Mouse (Mus musculus): ENCODE data around the gene Pdcd1lg2.

The Pdcd1lg2 gene

GRCm38 (mm10) chr19:29374947-29375346 lies 35.8 kb upstream of the Pdcd1lg2 start:
- in situ Hi-C loops (cut with MboI; ENCODE audit: unreplicated experiment in 2 of 2), result loop anchor here in 1 of 2 experiments (25.0 kb wide), 1 partner anchor 437 kb away; the partner anchor contains the start of genes 9930021J03Rik and Ranbp6

DNA sequence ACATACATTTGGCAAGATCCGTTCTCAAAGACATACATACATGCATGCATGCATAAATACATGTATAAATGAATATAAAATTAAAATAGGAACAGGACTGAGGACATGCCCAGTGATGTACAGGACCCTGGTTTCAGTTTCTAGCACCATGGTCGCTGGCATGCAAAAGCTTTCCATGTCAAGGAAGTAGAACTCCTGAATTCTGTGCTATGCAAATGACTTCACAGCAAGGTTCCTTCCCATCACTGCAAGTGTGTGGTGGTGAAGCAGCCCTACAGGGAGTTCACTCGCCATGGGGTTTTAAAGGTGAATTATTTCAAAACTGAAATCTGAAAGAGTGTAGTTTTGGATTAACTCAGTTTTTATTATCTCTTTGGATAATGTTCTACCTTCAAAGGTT lies 34.3 kb upstream of the Pdcd1lg2 start:
- in situ Hi-C loops (cut with MboI; ENCODE audit: unreplicated experiment in 2 of 2), result no loop called here

- in situ Hi-C loops (cut with MboI; ENCODE audit: unreplicated experiment in 2 of 2), result no loop called here
These were observed 30.7 kb upstream of the Pdcd1lg2 start for GRCm38 (mm10) chr19:29379839-29380603.

DNA sequence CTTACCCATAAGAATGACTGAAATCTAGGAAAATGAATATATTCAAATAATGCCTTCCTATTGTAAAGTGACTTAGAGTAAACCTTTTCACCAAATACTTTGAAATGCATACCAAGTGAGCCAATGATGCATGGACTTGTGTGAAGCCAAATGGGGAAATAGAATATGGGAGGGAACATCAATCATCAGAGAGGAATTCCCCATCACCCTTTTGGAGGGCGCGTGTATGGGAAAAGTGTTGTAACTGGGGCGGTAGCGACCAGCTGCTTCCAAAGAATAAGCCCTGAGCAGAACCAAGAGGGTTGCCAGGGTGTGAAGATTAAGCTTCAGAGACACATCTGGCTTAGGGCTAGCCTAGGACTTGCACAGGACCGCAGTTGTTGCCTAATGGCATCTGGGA lies 27.4 kb upstream of the Pdcd1lg2 start:
- in situ Hi-C loops (cut with MboI; ENCODE audit: unreplicated experiment in 2 of 2), result no loop called here

DNA sequence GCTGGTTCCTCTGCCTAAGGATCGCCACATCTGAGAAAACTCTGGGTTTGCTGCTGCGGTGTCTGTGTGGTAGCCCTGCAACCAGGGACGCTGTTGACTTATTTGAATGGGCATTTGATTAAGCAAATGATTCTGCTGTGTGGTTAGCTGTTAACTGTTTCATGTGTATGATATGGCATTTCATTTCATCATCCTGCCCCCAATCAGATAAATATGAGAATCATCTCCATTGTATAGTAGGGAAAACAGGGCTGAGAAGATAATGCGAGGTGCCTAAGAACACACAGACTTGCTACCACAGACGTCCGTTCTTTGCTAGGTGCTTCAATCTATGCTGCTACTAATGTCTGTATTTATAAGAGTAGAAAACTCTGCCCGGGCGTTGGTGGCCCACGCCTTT lies 26.3 kb upstream of the Pdcd1lg2 start:
- in situ Hi-C loops (cut with MboI; ENCODE audit: unreplicated experiment in 2 of 2), result no loop called here

DNA sequence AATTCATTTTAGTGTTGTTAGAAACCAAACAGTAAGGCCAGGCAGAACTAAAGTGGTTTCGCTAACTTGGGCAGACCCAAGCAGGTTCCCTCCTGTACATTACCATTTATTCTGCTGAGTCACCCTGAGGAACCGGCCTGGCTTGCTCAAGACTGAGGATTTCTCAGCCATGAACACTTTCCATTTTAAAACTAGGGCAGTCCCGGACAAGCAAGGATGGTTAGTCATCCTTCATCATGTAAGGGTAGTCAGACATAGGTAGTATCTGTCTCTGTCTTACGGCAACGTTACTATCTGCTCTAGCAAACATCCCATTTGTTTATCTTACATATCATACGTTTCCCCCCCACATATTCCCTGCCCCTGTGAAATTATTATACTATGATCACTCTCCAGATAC lies 25.7 kb upstream of the Pdcd1lg2 start:
- in situ Hi-C loops (cut with MboI; ENCODE audit: unreplicated experiment in 2 of 2), result no loop called here

- in situ Hi-C loops (cut with MboI; ENCODE audit: unreplicated experiment in 2 of 2), result no loop called here
These were observed 24.9 kb upstream of the Pdcd1lg2 start for GRCm38 (mm10) chr19:29385822-29386221.

- in situ Hi-C loops (cut with MboI; ENCODE audit: unreplicated experiment in 2 of 2), result no loop called here
These were observed 21.9 kb upstream of the Pdcd1lg2 start for GRCm38 (mm10) chr19:29388818-29389217.

DNA sequence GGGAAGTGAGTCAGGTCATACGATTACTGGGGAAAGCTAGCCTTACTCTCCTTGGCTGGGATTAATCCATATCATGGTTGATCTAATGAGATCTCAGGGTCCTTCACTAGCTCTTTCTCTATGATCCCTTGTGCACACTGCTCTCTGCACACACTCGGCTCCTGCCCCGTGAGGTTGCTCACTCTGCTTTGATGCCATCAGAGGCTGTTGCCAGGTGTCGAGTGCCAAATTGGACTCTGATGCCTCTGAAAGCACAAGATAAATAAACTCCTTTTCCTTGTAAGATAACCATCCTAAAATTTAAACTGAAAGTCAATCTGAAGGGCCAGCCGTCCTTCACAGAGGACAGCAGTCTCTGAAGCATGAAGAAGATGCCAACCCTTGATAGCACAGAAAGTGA lies 20.2 kb upstream of the Pdcd1lg2 start:
- in situ Hi-C loops (cut with MboI; ENCODE audit: unreplicated experiment in 2 of 2), result no loop called here

DNA sequence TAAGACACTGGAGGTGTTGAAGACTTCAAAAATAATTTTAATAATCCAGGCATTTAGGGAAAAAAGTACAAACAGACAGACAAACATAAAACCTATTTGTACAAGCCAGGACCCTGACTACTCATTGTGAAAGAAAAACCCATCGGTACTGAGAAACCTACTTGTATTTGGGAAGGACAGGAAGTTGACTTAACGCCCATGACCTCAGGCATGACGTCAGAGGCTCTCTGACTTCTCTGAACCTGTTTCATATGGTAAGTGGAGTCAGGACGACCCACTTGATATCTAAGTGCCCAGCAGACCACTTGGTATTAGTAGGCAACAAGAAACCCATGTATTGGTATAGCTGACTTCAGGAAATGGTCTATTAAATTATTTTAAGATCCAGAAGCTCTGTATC lies 19.4 kb upstream of the Pdcd1lg2 start:
- in situ Hi-C loops (cut with MboI; ENCODE audit: unreplicated experiment in 2 of 2), result no loop called here

DNA sequence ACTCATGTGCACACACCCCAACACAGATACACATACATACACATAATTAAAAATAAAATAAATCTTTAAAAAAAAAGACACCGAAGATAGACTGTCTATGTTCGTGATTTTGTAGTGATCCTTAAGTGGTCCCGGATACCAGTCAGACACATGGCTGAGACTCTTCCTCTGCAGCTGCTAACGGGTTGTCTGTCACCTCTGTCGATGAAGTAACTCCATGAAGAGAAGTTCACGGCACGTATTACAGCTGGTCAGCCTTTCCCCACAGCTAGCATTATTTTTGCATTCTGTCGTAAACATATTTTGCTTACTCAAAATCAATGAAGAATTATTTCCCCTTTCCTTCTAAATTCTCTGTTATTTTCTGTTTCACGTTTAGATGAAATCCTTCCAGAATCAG lies 17.4 kb upstream of the Pdcd1lg2 start:
- in situ Hi-C loops (cut with MboI; ENCODE audit: unreplicated experiment in 2 of 2), result no loop called here

DNA sequence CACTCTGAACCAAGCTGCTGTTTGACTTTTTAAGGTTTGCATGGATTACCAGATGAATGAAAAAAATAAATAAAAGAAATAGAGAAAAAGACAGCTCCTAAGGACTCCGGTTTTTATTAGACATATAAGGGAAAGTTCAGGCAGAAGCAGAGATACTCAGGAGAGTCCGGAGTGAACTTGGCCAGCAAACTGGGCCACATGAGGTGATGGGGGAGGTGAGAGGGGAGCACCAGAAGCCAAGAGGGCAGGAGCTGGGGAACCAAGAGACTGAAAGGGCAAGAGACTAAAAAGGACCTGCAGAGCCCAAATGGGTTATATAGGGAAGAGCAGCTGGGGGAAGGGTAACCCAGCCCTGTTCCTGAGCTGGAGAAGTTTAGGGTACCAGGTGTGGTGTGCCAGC lies 16.0 kb upstream of the Pdcd1lg2 start:
- in situ Hi-C loops (cut with MboI; ENCODE audit: unreplicated experiment in 2 of 2), result no loop called here

GRCm38 (mm10) chr19:29396353-29396752 lies 14.4 kb upstream of the Pdcd1lg2 start:
- in situ Hi-C loops (cut with MboI; ENCODE audit: unreplicated experiment in 2 of 2), result no loop called here

DNA sequence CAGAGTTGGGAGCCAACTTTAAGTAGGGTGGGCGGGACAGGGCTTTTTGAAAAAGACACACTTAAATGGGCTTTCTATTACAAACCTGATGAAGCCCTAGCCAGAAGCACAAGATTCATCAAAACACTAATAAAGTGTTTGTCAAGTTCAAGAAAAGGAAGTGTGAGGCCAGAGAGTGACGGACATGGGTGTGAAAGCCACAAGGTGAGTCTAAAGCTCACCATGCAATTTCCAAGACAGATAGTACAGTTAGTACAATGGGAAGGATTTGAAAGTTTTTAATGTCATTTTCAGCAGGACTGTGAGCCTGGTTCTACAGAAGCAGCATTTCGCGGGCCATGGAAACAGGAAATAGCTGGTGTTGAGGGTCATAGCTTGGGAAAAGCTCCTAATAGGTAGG lies 10.9 kb upstream of the Pdcd1lg2 start:
- in situ Hi-C loops (cut with MboI; ENCODE audit: unreplicated experiment in 2 of 2), result no loop called here

DNA sequence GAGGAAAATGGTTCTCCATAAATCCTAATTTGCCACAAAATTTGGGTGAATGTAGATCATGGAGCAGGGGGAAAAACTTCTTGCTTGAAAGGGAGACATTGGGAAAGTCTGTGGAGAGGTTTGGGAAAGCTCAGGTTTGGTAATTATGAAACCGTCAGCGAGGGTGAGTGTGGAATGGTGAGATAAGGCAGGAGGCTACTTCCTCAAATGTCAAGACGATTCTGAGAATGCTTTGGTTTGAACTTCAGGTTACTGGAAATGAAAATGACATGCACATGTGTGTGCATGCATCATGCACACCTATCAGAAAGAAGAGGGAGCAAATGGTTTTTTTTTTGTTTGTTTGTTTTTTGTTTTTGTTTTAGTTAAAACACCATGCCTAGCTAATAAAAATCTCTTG lies 10.3 kb upstream of the Pdcd1lg2 start:
- in situ Hi-C loops (cut with MboI; ENCODE audit: unreplicated experiment in 2 of 2), result no loop called here

DNA sequence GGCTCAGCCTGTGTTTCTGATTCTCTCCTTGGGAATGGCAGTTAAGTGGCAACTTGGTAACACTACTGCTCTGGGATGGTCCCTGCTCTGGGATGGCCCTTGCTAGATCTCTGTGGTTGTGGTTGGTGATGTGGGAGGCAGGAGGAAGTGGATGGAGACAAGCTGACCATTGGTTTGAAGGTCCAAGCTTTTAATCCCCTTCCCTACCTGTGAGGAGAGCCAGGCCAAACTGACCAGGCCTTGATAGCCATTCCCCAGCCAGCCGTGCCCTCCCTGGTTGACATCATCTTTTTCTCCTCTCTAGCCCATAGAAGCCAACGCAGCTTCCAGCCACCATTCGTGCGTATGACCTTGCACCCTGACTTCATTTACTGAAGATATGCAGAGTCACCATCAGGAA lies 8.1 kb upstream of the Pdcd1lg2 start:
- in situ Hi-C loops (cut with MboI; ENCODE audit: unreplicated experiment in 2 of 2), result no loop called here

- in situ Hi-C loops (cut with MboI; ENCODE audit: unreplicated experiment in 2 of 2), result no loop called here
These were observed 7.5 kb upstream of the Pdcd1lg2 start for GRCm38 (mm10) chr19:29403251-29403650.

DNA sequence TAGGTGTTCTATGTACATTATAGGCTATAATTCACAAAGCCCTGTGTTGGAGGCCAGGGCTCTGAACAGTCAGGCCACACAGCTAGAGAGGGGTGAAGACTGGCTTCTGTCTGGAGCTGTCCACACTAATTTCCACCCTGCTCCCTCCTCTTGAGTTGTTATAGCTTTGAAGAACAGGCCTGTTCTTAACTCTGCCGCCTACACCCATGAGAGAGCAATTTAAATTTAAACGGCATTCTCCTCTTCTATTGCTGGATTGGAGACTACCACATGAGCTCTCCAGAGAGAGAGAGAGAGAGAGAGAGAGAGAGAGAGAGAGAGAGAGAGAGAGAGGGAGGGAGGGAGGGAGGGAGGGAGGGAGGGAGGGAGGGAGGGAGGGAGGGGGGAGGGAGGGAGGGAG lies 5.3 kb upstream of the Pdcd1lg2 start:
- in situ Hi-C loops (cut with MboI; ENCODE audit: unreplicated experiment in 2 of 2), result no loop called here

- in situ Hi-C loops (cut with MboI; ENCODE audit: unreplicated experiment in 2 of 2), result no loop called here
These were observed 4.4 kb upstream of the Pdcd1lg2 start for GRCm38 (mm10) chr19:29406042-29407017.

DNA sequence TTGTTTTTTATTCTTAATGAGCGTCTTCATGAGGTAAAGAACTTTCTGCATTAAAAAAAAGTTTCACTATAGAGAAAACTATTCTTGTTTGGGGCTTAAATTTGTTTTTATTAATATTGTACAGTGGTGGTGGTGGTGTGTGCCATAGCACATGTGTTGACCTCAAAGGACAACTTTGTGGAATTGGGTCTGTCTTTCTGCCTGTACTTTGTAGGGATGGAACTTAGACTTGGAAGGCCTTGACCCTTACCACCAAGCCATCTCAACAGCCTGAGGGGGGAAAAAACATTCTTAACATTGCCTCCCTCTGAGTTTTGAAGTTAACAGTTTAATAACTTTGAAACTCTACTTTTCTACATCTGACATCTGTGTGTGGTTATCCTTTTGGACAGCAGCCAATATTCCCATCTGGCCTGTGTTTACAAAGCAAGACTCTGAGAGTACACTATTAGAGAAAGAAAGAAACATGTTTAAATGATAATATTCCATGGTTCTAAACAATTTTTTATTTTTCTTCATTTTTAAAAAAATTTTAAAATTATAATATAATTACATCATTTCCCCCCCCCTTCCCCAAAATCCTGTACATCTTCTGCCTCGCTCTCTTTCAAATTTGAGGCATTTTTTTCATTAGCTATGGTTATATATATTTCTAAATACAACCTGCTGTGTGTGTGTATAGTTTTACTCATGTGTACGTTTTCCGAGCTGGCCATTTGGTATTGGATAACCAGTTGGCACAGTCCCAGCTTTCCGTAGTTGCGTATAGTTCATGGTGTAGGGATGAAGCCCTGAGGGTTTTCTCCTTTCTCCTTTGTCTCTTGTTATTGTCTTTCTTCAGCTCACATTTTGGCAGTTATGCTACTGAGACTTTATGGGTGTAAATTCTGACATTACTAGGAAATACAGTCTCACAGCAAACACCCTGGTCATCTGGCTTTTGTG lies 2.0 kb downstream of the Pdcd1lg2 start:
- in situ Hi-C loops (cut with MboI; ENCODE audit: unreplicated experiment in 2 of 2), result no loop called here

- in situ Hi-C loops (cut with MboI; ENCODE audit: unreplicated experiment in 2 of 2), result no loop called here
These were observed 3.8 kb downstream of the Pdcd1lg2 start for GRCm38 (mm10) chr19:29414513-29414912.

Measured in v-Abl transformed pro-B cells (cell line).